Mouse (Mus musculus): ENCODE data around the gene Nfat5. TPM values are rescaled to one million over a fixed set of nuclear protein-coding genes. Genes with fewer than 3 reads are reported as not detected.

The Nfat5 gene
- total RNA-seq, 2 experiments from 2014 or later: 19.4 to 32.2 TPM

DNA sequence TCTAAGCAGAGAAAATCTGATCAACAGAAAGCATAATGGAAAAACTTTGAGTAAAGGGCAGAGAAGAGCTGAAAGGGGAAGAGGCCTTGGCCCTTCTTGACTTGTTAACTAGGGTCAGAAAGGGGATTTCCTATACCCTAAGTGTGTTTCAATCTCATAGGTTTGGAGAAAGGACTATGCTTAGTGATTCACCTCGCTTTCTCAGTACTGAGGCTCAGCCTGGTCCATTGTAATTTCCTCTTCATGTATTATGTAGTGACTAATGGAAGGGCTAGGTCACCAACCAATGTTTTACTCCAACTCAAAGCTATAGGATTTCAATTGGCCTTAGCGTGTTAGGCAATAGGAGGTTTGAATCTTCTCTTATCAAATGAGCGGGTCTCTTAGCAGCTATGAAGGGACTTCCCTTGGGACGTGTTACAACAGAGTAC lies 2.1 kb upstream of the Nfat5 start:
- no peak for ATAC-seq (ENCODE audit: poor library complexity, severe bottlenecking)

DNA sequence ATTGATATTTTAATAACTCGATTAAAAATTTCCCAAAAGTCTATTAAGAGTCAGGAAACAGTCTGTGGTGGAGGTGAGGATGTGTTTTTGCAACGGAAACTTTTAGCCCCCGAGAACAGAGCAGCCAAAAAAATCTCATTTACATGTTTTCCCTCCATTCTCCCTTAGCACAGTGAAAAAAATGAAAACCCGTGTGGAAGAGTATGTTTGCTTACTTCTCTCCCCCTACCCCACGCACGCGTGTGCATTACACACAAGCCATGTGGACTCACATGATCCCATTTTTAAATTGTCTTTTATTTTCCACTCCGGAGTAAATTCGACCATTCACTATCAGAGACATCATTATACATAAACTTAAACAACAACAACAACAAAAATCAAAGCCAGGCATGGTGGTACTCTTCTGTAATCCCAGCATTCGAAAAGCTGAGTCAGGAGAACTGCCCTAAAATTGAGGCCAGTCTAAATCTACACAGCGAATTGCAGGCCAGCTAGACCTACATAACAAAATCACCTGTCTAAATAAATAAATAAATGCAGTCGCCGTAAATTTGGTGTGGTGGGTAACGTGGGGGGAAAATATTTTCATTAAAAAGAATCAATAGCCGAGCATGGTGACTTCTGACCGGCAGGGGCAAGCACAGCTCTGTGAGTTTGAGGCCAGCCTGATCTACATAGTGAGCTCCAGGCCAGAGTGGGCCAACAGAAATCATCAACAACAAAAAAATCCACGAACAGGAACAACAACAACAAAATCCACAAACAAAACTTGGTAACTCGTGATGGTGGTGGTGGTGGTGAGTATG lies 947 bp upstream of the Nfat5 start:
- no peak for ATAC-seq (ENCODE audit: poor library complexity, severe bottlenecking)

DNA sequence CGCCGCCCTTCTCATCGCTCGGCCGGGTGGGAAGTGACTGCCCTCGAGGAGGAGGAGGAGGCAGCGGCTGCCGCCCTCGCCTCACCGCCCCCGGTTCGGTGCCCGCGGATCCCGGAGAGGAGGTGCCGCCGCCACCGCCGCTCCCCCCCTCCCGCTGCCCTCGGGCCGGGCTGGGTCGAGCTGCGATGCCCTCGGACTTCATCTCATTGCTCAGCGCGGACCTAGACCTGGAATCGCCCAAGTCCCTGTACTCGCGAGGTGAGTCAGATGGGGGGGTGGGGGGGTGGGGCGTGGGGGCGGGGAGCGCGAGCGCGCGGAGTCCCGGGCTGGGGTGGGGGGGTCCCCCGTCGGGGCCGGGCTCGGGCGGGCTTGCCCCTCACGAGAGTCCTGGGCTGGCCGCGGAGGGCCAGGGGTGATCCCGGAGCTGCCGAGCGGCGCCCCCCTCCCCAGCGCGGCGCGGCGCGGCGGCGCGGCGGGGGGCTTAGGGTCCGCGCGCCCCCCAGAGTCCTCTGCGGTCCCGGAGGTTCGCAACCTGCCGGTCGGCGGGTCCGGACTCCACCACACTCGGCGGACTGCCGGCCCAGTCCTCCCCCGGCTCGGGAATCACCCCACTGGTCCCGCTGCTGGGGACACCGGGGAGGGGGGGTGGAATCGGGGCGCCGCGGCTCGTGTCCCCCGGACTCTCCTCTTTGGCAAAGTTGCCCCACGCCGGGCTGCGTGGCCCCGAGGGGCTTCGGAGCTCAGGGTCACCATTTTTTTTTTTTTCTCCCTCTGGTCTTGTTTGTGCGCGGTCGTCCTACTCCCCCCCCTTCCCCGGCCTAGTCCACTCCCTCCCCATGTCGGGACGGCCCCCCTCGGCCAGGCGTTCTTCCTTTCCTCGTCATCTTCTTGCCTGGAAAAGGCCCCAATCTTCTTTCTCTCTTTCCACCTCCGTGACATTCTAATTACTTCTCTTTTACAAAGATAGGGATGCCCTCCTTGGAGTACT lies 665 bp downstream of the Nfat5 start:
- no peak for ATAC-seq (ENCODE audit: poor library complexity, severe bottlenecking)

GRCm38 (mm10) chr8:107295450-107295849 lies 2.2 kb downstream of the Nfat5 start:
- no peak for ATAC-seq (ENCODE audit: poor library complexity, severe bottlenecking)

DNA sequence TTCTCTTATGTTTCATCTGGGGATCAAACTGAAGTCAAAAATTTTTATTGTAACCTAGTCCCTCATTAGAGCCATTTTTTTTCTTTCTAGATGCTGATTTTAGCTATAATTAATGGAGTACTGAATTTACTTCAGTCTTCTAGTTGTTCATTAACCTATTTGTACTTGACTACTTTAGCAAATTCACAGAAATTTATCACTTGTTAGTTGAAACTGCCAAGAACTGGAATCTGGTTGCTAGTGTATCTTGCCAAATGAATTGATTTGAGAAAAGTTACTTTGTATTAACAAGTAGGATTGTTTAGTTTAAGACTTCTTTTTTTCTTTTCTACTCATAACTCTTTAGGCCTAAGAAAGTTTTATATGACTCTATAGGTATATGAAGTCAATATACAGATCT lies 18.6 kb downstream of the Nfat5 start:
- ATAC-seq (ENCODE audit: poor library complexity, severe bottlenecking): no peak

DNA sequence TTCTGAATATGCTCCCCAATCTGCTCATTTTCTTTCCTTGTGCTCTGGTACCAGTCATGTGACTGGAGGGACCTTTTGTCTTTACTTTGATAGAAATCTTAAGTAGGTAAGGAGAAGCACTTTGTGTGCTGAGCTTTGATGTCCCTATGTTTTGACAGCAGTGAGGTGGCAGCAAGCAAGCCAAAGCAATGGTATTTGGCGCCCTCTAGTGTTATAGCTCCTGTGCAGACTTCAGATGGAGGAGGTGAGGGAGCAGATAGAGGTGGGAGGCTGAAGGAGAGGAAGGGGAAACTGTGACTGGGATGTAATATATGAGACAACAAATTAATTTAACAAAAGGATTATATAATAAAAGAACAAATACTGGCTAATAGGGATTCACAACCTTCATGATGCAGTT lies 30.9 kb downstream of the Nfat5 start:
- ATAC-seq (ENCODE audit: poor library complexity, severe bottlenecking): peak; percentile 97

- ATAC-seq (ENCODE audit: poor library complexity, severe bottlenecking): peak; percentile 63
Observed at GRCm38 (mm10) chr8:107329595-107329994, 36.3 kb downstream of the Nfat5 start.

DNA sequence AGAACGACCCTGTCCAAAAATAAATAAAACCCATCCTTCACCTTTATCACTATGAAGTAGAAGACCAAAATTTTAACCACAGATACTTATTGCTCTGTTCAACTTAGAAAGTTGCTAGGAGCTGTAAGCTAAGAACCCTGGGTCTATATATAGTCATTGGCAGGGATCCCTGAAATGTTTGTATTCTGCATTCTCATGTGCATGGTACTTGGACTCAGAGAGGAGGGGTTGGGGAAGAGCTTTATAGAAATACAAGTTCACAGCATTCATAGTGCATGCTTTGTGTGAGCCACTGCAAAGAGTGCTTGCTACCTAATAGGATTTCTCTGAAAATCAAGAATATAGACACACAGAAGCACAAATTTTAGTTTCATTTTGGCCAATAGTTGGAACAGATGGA lies 43.2 kb downstream of the Nfat5 start:
- ATAC-seq (ENCODE audit: poor library complexity, severe bottlenecking): no peak

GRCm38 (mm10) chr8:107370311-107370710 lies 77.0 kb downstream of the Nfat5 start:
- no peak for ATAC-seq (ENCODE audit: poor library complexity, severe bottlenecking)

GRCm38 (mm10) chr8:107377346-107377745 lies 84.1 kb downstream of the Nfat5 start:
- no peak for ATAC-seq (ENCODE audit: poor library complexity, severe bottlenecking)

- ATAC-seq (ENCODE audit: poor library complexity, severe bottlenecking): no peak
Observed at GRCm38 (mm10) chr8:107380734-107381133, 87.5 kb downstream of the Nfat5 start.

DNA sequence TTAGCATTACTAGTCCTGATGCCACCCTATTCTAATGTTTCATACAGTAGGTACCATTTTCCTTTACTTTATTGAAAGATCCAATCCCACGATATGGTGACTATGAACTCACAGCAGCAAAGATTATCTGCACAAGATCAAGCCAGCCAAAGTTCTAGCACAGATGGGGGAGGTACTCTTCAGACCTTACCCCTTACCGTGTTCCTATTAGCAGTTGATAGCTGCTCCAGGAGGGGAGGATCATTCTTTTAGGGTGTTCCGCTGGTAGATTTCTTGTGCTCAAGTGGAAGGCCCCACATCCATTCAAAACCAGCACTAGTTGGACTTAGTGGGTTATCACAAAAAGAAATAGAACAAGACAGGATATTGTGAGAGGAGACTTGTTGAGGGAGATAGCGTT lies 88.4 kb downstream of the Nfat5 start:
- no peak for ATAC-seq (ENCODE audit: poor library complexity, severe bottlenecking)

DNA sequence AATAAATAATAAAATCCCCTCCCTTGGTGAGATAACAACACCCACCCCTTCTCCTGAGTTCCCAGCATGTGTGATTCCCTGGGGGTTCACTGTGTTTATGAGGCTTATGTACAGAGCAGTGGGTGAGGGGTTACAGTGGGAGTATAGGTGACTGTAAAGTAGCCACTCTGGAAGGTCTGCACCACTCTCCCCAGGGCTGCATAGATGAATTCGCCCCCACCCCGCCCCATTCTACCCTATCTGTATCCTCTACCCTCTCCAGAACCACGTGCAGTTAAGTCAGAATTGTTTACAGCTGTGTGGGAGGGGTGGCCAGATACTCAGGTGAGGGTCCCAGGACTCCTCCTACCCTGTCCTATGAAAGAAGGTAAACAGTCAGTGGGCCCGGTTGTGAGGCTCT lies 89.6 kb downstream of the Nfat5 start:
- no peak for ATAC-seq (ENCODE audit: poor library complexity, severe bottlenecking)

DNA sequence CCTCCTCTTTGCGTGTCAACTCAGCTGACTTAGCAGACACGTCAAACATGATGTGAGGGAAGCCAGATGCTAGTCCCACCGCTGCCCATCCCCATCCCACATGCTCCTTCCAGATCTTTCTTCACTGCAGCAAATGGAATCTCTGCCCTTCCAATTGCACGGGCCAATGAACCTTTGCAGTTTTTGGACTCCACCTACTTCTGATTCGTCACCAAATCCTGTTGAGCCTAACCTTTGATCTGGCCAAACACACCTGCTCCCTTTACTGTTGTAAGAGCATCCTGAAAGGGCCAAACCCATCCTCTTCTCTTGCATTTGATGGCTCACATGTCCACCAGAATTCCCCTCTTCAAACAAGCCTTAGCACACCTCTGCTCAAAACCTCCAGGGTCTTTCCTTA lies 91.4 kb downstream of the Nfat5 start:
- no peak for ATAC-seq (ENCODE audit: poor library complexity, severe bottlenecking)

DNA sequence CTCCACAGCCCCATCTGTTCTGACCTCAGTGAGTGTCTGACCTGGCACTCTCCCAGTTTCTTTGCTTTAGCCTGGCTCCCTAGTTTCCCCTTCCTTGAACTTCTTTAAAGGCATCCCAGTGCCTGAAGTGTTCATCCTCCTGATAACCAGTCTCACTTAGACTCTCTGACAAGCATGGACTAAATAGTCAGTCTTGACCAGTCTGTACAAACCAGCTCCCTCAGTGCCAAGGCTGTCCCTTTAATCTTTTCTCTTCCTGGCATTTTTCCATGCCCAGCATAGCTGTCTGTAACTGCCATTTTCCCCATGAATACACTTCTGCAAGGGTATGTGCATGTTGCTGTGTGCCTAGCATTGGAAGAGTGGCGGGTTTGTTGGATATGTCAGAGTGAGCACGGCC lies 91.8 kb downstream of the Nfat5 start:
- no peak for ATAC-seq (ENCODE audit: poor library complexity, severe bottlenecking)

- ATAC-seq (ENCODE audit: poor library complexity, severe bottlenecking): no peak
Observed at GRCm38 (mm10) chr8:107386171-107386570, 92.9 kb downstream of the Nfat5 start.

DNA sequence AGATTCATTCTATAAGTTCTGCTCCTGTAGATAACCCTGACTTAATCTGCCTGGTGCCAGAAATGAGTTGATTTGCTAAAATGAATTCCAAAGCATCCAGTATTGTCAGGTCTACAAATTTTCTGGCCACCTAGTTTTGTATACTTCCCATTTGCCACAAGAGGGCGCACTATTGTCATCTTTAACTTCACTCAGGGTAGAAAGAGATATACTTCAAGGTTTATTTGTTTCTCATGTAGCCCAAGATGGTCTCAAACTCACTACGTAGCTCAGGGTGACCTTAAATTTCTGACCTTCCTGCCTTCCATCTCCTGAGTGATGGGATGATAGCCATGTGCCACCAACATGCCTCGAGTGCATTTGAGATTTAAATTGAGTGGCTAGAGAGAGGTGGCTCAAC lies 93.4 kb downstream of the Nfat5 start:
- peak; percentile 71 for ATAC-seq (ENCODE audit: poor library complexity, severe bottlenecking)

DNA sequence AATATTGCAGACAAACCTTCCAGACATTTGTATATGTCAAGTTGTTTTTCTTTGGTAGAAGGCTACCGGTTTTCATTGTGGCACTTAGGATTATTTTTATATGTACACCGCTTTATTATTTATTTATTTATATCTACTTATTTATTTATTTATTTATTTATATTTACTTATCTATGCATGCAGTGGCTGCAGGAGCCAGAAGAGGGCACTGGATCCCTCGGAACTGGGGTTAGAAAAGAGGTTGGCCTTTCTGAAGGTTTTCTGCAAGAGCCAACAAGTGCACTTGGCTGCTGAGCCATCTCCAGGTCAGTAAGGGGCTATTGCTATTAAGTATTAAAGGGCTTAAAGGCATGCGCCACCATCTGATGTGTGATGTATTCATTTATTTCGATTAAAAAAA lies 94.6 kb downstream of the Nfat5 start:
- peak; percentile 43; the same call in 1 of the 2 replicates for ATAC-seq (ENCODE audit: poor library complexity, severe bottlenecking)

- no peak for ATAC-seq (ENCODE audit: poor library complexity, severe bottlenecking)
Observed at GRCm38 (mm10) chr8:107389557-107389956, 96.3 kb downstream of the Nfat5 start.

DNA sequence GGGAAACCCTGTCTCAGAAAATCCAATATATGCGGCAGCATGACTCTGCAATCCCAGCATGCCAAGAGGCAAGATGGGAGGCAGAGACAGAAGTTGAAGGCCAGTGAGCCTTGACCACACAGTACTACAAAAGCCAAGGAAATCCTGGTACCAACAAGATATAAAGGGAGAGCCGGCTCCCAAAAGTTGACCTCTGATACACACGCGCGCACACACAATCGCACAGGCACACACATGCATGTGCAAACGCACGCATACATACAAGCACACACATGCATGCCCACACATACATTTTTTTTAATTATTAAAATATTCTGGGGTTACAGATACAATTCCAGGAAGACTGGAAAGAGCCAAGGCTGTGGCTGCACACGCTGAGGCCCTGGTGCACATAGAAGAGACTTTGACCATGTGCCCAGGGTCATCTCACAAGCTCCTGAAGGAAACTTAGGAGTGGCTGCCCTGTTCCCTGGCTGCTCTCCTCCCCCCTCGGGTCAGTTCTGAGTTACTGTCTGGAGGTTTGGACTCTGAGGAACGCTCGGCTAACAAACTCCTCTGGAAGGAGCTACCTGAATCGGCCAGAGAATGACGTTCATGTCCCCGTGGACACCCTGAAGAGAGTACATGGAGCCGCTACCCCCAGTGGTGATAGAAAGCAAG lies 97.3 kb downstream of the Nfat5 start:
- ATAC-seq (ENCODE audit: poor library complexity, severe bottlenecking): no peak

DNA sequence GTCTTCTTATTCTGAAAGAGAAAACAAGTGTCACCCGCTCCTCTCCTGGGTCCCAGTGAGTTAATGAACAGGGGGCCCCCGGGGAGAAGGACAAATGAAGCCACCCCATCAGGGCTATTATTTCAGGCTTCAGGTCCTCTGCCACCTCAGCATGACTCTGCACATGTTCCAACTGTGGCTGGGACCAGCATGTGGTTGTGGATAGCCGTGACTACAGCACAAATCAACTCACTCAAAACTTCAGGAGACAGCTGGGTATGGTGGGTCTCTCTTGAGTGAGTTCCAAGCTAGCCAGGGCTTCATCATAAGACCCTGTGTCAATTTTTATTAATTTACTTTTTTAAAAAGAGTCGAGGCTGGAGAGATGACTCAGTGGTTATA lies 97.9 kb downstream of the Nfat5 start:
- ATAC-seq (ENCODE audit: poor library complexity, severe bottlenecking): no peak

Data from megakaryocyte, adult 5-6 weeks (primary cell).